Mouse (Mus musculus): ENCODE data around the gene Pip4k2a. TPM values are rescaled to one million over a fixed set of nuclear protein-coding genes. Genes with fewer than 3 reads are reported as not detected.

The Pip4k2a gene
- polyA plus RNA-seq, 1 experiment from 2014 or later = 16.2 TPM

DNA sequence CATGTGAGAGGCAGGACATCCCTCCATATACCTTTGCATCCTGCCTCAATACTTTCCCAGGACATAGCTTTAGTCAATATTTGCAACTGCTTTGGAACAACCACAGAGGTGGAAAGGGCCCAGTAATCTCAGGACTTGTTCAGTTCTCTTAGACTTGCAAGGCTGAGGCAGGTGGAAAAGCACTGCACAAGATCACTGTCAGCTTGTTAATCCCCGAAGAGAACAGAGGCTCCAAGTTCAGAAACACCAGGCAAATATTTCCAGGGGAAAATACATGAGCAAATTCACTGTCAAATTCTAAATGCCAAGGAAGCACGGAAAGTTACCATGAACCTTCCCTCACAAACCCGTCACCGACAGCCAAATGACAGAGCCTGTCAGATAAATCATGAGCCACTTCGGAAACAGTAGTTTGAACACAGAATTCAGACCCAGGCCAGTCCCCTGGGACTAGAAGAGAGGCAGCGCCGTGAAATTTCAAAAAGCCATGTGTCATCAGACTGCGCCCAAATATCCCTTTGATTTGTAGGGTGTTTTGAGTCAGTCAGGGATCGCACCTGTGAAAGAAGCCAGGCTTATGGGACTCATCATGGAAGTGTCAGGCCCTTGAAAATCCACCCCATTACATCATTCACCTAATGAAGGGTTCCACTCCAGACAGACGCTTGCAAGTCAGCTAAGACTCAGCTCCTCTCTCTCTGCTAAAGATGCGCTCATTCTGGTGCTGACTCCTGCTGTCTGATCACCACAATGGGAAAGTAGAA lies 184.1 kb downstream of the Pip4k2a start:
- no peak overlapping the region for H3K4me2 ChIP-seq (ENCODE audit: low read depth, low read length)
- H3K9ac ChIP-seq (ENCODE audit: low read depth, low read length) = no peak overlapping the region
- ATAC-seq (ENCODE audit: low read depth) (peak; percentile 53; the same call in 1 of the 2 replicates), DNase-seq (ENCODE audit: low spot score) (peak; percentile 46)
- H3K36me3 ChIP-seq (ENCODE audit: control insufficient read depth, insufficient read depth, low read length) = no peaks in the 10 kb centered on the region
- WGBS = 48% methylated on average over 11 of the region's 11 CpGs
- no peaks in the 10 kb centered on the region for H3K4me1 ChIP-seq (ENCODE audit: control insufficient read depth, insufficient read depth, low read length)
- H3K9me3 ChIP-seq (ENCODE audit: control insufficient read depth, low read length) = no peaks in the 10 kb centered on the region
- no peaks in the 10 kb centered on the region for H3K27me3 ChIP-seq (replicated peaks; ENCODE audit: control insufficient read depth, insufficient read depth, low read length)
- H3K4me3 ChIP-seq (ENCODE audit: low read depth, low read length) = no peak overlapping the region
- no peak overlapping the region for H3K27ac ChIP-seq (replicated peaks; ENCODE audit: low read depth, low read length)

DNA sequence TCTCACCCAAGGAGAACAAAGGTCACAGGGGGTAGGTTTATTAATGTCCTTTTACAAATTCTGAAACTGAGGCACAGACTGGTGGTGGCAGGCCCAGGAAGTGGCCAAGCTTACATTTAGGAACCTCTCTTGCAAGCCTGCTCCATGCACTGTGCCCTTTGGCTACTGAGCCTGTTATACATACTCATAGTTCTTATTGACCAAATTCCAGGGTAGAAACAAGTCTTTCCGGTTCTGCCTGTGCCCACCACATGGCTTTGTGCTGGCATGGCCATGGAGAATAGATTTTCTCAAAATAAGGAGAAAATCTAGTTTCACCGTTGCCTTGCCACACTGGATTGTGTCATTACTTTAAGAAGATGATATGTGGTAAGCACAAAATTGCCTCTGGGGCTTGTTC lies 190.0 kb downstream of the Pip4k2a start:
- H3K4me2 ChIP-seq (ENCODE audit: low read depth, low read length) = no peak overlapping the region
- WGBS = 28% methylated on average over 2 of the region's 2 CpGs
- peak; percentile 41; the same call in 1 of the 2 replicates for ATAC-seq (ENCODE audit: low read depth)

DNA sequence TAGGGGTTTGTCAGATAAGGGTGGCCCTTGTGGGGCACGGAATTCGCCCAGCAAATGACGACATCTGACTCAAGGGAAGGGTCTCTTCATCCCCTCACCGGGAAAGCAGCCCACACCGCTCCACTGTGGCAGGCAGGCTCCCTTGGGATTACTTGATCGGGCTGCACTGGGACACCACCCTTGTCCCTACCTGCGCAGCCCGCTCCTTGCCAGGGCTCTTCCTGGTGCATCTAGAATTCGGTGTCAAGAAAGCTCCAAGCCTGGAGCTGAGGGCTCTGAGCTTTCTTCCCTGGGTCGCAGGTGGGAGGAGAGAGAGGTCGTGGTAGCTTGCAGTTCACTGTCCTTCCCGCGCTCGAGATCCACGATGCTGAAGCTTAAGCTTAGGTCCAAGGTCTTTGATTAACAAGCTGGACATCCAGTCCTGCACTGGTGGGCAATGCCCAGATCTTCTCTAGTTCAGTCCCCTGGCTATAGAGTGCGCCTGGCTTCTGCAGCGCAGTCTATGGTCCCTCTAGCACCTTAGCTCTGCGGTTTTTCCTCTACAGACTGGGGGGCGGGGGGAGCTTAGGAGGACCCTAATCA lies 196.6 kb downstream of the Pip4k2a start:
- Histone ChIP-seq H3K4me2 (ENCODE audit: low read depth, low read length) (peak overlapping the region; percentile 86), H3K27me3 (replicated peaks; ENCODE audit: control insufficient read depth, insufficient read depth, low read length) (peaks cover 60% of the 10 kb centered on the region), H3K27ac (replicated peaks; ENCODE audit: low read depth, low read length) (no peak overlapping the region), H3K36me3 (ENCODE audit: control insufficient read depth, insufficient read depth, low read length) (no peaks in the 10 kb centered on the region), H3K9me3 (ENCODE audit: control insufficient read depth, low read length) (no peaks in the 10 kb centered on the region), H3K4me3 (ENCODE audit: low read depth, low read length) (peak overlapping the region; percentile 44; the same call in 1 of the 2 replicates), H3K4me1 (ENCODE audit: control insufficient read depth, insufficient read depth, low read length) (peaks cover 13% of the 10 kb centered on the region), H3K9ac (ENCODE audit: low read depth, low read length) (no peak overlapping the region)
- no peak for ATAC-seq (ENCODE audit: low read depth)
- no peak for DNase-seq (ENCODE audit: low spot score)
- WGBS = 7% methylated on average over 19 of the region's 19 CpGs

More for the DNA sequence above, 190.0 kb downstream of the Pip4k2a start:
- Histone ChIP-seq H3K27ac (replicated peaks; ENCODE audit: low read depth, low read length) (no peak overlapping the region), H3K9me3 (ENCODE audit: control insufficient read depth, low read length) (no peaks in the 10 kb centered on the region), H3K4me3 (ENCODE audit: low read depth, low read length) (no peak overlapping the region), H3K4me1 (ENCODE audit: control insufficient read depth, insufficient read depth, low read length) (no peaks in the 10 kb centered on the region), H3K36me3 (ENCODE audit: control insufficient read depth, insufficient read depth, low read length) (no peaks in the 10 kb centered on the region), H3K9ac (ENCODE audit: low read depth, low read length) (no peak overlapping the region), H3K27me3 (replicated peaks; ENCODE audit: control insufficient read depth, insufficient read depth, low read length) (0 out of 2 replicates have a peak, but pooled peaks cover 6% of the 10 kb centered on the region)
- DNase-seq (ENCODE audit: low spot score) = peak; percentile 59

DNA sequence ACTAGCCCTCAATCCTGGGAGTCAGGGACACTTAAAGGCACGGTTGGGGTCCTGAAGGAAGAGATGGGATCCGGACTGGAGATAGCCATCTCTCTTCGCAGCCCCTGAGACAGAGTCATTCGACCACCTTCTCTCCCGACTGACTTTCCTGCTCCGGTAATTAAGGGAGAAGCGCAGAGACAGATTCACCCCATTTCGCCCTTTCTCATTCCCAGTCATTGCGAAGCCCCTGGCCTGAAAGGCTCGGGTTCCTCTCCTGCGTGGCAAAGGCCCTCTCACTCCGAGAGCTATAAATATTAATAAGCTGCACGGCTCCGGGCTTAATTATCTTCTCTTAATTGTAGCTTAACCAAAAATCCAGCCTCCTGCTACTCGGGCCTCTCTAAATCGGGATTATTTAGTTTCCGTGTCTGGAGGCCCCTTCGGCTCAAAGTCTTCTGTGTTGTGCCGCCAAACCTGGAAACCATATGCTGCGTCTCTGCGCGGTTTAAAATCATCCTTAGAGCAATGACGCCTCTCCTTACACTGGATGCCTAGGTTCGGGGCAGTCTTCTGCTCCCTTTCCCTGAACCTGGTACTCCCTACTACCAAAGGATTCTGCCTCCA lies 197.2 kb downstream of the Pip4k2a start:
- DNase-seq (ENCODE audit: low spot score) = peak; percentile 30
- Histone ChIP-seq H3K27me3 (replicated peaks; ENCODE audit: control insufficient read depth, insufficient read depth, low read length) (peaks cover 60% of the 10 kb centered on the region), H3K36me3 (ENCODE audit: control insufficient read depth, insufficient read depth, low read length) (no peaks in the 10 kb centered on the region), H3K4me1 (ENCODE audit: control insufficient read depth, insufficient read depth, low read length) (peaks cover 13% of the 10 kb centered on the region), H3K4me3 (ENCODE audit: low read depth, low read length) (peak overlapping the region; percentile 44), H3K4me2 (ENCODE audit: low read depth, low read length) (peak overlapping the region; percentile 86), H3K9ac (ENCODE audit: low read depth, low read length) (peak overlapping the region; percentile 50), H3K27ac (replicated peaks; ENCODE audit: low read depth, low read length) (no peak overlapping the region), H3K9me3 (ENCODE audit: control insufficient read depth, low read length) (no peaks in the 10 kb centered on the region)
- 3% methylated on average over 23 of the region's 24 CpGs for WGBS
- no peak for ATAC-seq (ENCODE audit: low read depth)

DNA sequence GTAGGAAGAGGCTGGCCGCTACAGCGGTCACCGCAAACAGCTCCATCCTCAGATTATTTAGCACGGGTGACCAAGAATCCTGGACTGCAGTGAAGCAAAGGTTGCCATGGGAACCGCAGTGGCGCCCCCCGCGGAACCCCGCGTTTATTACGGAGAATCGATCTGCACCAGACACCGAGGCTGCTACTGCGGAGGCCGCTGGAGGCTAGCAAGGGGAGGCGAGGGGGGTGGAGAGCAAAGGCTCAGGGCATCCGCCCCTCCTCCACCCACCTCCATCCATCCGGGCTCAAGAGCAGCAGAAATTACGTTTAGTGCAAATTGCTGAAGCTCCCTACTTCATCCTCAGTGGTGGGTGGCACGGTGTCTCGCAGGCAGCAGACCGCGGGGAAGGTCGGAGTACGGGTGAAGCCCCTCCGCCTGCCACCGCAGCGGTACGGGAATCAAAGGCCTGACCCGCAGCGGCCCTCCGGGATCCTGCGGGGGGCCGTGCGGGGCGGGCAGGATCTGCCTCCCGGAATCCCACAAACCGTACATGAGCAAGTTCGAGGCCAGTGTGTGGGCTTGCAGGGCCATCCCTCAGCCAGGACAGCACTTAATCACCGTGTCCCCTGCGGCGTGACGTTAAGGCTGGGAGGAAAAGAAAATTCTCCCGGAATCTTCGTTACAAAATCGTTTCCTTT lies 197.8 kb downstream of the Pip4k2a start:
- ATAC-seq (ENCODE audit: low read depth) (peak; percentile 69), DNase-seq (ENCODE audit: low spot score) (peak; percentile 46)
- no peaks in the 10 kb centered on the region for H3K9me3 ChIP-seq (ENCODE audit: control insufficient read depth, low read length)
- under 1% methylated on average over 45 of the region's 46 CpGs for WGBS
- peak overlapping the region; percentile 44 for H3K4me3 ChIP-seq (ENCODE audit: low read depth, low read length)
- H3K27ac ChIP-seq (replicated peaks; ENCODE audit: low read depth, low read length) = no peak overlapping the region
- peak overlapping the region; percentile 86 for H3K4me2 ChIP-seq (ENCODE audit: low read depth, low read length)
- peaks cover 60% of the 10 kb centered on the region for H3K27me3 ChIP-seq (replicated peaks; ENCODE audit: control insufficient read depth, insufficient read depth, low read length)
- H3K9ac ChIP-seq (ENCODE audit: low read depth, low read length) = peak overlapping the region; percentile 50
- H3K36me3 ChIP-seq (ENCODE audit: control insufficient read depth, insufficient read depth, low read length) = no peaks in the 10 kb centered on the region
- H3K4me1 ChIP-seq (ENCODE audit: control insufficient read depth, insufficient read depth, low read length) = peaks cover 13% of the 10 kb centered on the region

DNA sequence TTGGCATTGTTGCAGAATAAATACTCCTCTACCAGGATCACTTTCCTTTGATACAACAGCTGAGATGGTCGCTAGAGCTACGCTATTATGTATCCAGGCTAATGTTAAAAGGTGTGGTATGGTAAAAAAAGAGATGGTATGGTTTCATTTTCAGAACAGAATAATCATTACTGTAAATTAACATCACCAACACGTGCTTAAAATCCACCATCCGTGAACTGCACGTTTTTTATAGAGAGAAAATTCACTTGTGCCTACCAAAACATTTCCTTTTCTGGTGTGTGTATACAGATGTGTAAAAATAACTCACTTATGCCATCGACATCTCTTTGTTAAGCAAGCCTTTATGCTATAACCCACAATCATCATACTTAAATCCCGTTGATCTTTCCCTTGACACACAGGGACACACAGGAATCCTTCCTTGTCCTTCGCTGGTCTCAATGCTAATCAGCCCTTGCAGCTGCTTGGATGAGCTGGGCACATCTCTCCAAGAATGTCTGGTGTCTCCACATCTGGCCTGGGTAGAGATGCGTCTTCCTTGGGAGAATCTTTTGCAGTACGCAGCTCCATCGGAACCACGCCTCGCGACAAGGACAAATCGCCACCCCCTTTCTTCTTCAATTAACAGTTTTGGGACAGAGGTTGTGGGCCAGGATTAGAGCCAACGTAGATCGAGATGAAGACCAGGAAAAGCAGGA lies 198.5 kb downstream of the Pip4k2a start:
- Histone ChIP-seq H3K9me3 (ENCODE audit: control insufficient read depth, low read length) (no peaks in the 10 kb centered on the region), H3K4me3 (ENCODE audit: low read depth, low read length) (peak overlapping the region; percentile 44), H3K27me3 (replicated peaks; ENCODE audit: control insufficient read depth, insufficient read depth, low read length) (peaks cover 60% of the 10 kb centered on the region), H3K36me3 (ENCODE audit: control insufficient read depth, insufficient read depth, low read length) (no peaks in the 10 kb centered on the region), H3K4me2 (ENCODE audit: low read depth, low read length) (peak overlapping the region; percentile 86), H3K9ac (ENCODE audit: low read depth, low read length) (peak overlapping the region; percentile 50; the same call in 1 of the 2 replicates), H3K4me1 (ENCODE audit: control insufficient read depth, insufficient read depth, low read length) (peaks cover 13% of the 10 kb centered on the region), H3K27ac (replicated peaks; ENCODE audit: low read depth, low read length) (no peak overlapping the region)
- DNase-seq (ENCODE audit: low spot score) = no peak
- WGBS = 12% methylated on average over 17 of the region's 17 CpGs
- no peak for ATAC-seq (ENCODE audit: low read depth)

DNA sequence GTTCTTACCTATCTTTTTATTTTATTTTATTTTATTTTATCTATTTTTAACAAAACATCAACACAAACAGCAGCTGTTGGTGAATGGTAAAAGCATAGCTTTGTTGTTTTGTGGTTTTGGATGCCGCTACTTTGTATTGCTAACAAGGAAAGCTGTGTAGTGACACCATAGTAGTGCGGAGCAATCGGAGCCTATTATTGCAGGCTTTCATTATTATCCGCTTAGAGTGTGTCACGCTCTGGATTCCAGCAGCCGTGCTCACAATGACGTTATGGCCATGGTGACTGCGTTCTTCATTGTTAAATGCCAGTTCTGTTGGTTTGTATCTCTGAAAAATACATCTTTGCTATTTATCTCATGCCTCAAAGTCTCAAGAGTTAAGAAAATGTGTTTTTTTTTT lies 200.2 kb downstream of the Pip4k2a start:
- DNase-seq (ENCODE audit: low spot score) (no peak), ATAC-seq (ENCODE audit: low read depth) (no peak)
- no peak overlapping the region for H3K9ac ChIP-seq (ENCODE audit: low read depth, low read length)
- H3K36me3 ChIP-seq (ENCODE audit: control insufficient read depth, insufficient read depth, low read length) = no peaks in the 10 kb centered on the region
- H3K4me3 ChIP-seq (ENCODE audit: low read depth, low read length) = no peak overlapping the region
- 50% methylated on average over 8 of the region's 8 CpGs for WGBS
- peaks cover 53% of the 10 kb centered on the region for H3K27me3 ChIP-seq (replicated peaks; ENCODE audit: control insufficient read depth, insufficient read depth, low read length)
- peaks cover 13% of the 10 kb centered on the region for H3K4me1 ChIP-seq (ENCODE audit: control insufficient read depth, insufficient read depth, low read length)
- no peak overlapping the region for H3K4me2 ChIP-seq (ENCODE audit: low read depth, low read length)
- no peak overlapping the region for H3K27ac ChIP-seq (replicated peaks; ENCODE audit: low read depth, low read length)
- no peaks in the 10 kb centered on the region for H3K9me3 ChIP-seq (ENCODE audit: control insufficient read depth, low read length)

DNA sequence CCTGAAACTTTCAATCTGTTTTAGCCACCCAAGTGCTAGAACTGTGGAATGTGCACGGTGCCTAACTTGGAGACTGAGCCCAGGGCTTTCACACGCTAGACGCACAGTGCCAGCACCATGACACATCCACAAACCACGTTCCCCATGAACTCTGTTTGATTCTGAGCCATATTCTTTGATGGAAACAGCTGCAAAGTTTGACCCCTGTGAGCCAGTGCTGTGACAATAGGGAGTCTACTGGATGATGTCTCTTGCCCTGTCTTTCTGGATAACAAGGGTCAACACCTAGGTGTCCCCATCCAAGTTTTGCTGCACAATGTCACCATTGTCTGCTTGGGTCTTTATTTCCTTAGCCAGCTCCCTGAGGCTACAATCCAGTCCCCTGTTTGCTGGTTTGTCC lies 203.7 kb downstream of the Pip4k2a start:
- ATAC-seq (ENCODE audit: low read depth) (no peak), DNase-seq (ENCODE audit: low spot score) (no peak)
- Histone ChIP-seq H3K36me3 (ENCODE audit: control insufficient read depth, insufficient read depth, low read length) (no peaks in the 10 kb centered on the region), H3K4me2 (ENCODE audit: low read depth, low read length) (no peak overlapping the region), H3K27ac (replicated peaks; ENCODE audit: low read depth, low read length) (no peak overlapping the region), H3K27me3 (replicated peaks; ENCODE audit: control insufficient read depth, insufficient read depth, low read length) (peaks cover 20% of the 10 kb centered on the region), H3K9me3 (ENCODE audit: control insufficient read depth, low read length) (no peaks in the 10 kb centered on the region), H3K4me1 (ENCODE audit: control insufficient read depth, insufficient read depth, low read length) (no peaks in the 10 kb centered on the region), H3K4me3 (ENCODE audit: low read depth, low read length) (no peak overlapping the region), H3K9ac (ENCODE audit: low read depth, low read length) (no peak overlapping the region)
- WGBS = 69% methylated on average over 4 of the region's 4 CpGs
